ENCODE assay signal across 21 mouse cellular contexts in the genomic region with DNA sequence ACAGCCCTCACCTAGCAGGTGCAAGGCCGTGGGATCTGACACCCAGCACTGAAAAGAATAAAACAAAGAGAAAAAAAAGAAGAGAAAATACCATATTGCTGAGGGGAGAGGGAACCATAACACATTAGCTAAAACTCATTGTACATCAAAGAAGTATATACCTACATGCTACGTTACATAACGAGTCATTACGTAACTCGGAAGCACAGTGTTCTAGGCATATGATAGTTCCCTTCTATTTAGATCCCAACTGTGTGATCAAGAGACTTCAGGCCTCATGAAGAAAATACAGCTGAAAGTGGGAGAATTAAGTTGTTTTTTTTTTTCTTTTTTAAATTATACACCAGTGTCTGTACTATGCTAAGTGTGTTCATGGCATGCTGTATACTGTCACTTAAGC.
"Had no signal": no experiment of that assay in that cellular context is flagged by ENCODE, and none has a peak within 500 bp of the region (broad histone marks: within the 10 kb centered on the region; RNA-seq: fewer than 3 reads in every experiment).

No protein-coding gene starts in this region.

- H3K9me3 ChIP-seq: limb, embryonic 15.5 days; stomach, embryonic 15.5 days had no signal

- H3K4me2 ChIP-seq: limb, embryonic 12.5 days; limb, embryonic 15.5 days; liver, embryonic 11.5 days; lung, embryonic 14.5 days; midbrain, embryonic 11.5 days; stomach, embryonic 15.5 days had no signal

- H3K4me1 ChIP-seq: limb, embryonic 12.5 days; stomach, embryonic 15.5 days had no signal

- DNase-seq: kidney, adult 18-20 months; kidney, adult 9 months; kidney, postnatal 14 days; kidney, postnatal 4 days; layer of hippocampus, postnatal 36 days; left cerebral cortex, postnatal 4 days; liver, postnatal 0 days; lung, embryonic 14.5 days; midbrain, embryonic 14.5 days; right cerebral cortex, postnatal 25 days; spleen, adult 18-20 months; thymus, adult 18-20 months; thymus, postnatal 36 days had no signal

- H3K4me3 ChIP-seq: limb, embryonic 12.5 days; limb, embryonic 15.5 days; stomach, embryonic 15.5 days had no signal

- H3K9ac ChIP-seq: limb, embryonic 12.5 days; limb, embryonic 15.5 days; liver, embryonic 14.5 days; liver, postnatal 0 days; lung, embryonic 14.5 days; stomach, embryonic 15.5 days had no signal

- H3K36me3 ChIP-seq: limb, embryonic 12.5 days; limb, embryonic 15.5 days; stomach, embryonic 15.5 days had no signal

- ATAC-seq: liver, postnatal 0 days; lung, postnatal 0 days had no signal

- H3K27ac ChIP-seq: limb, embryonic 12.5 days; limb, embryonic 15.5 days; liver, embryonic 14.5 days; macrophage; stomach, embryonic 15.5 days had no signal

- H3K27me3 ChIP-seq: limb, embryonic 12.5 days; limb, embryonic 15.5 days; stomach, embryonic 15.5 days had no signal
